19 mouse cellular contexts compared by ENCODE assay signal in the genomic region with DNA sequence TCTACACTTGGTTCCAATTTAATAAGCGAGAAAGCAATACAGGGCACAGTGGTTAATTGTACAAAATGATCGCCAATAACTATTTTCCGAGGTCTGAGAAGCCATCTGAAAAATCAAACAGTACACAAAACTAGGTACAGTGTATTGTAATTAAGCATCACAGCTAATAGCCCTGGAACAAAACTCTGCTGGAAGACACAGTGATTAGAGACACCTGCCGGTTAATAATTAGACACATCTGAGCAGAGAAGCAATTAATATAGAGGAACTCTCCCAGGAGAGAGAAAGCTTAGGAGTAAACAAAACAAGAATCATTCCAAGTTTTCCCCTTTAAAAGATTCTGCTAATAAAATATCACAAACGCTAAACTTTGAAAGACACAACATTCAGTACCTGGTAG.
"Had no signal": no experiment of that assay in that cellular context is flagged by ENCODE, and none has a peak within 500 bp of the region (broad histone marks: within the 10 kb centered on the region; RNA-seq: fewer than 3 reads in every experiment).

No protein-coding gene starts in this region.

- H3K4me1 ChIP-seq: liver, embryonic 12.5 days; liver, embryonic 15.5 days; lung, embryonic 15.5 days; megakaryocyte, embryonic 14.5 days; midbrain, embryonic 10.5 days; neural tube, embryonic 12.5 days; neural tube, embryonic 15.5 days had no signal

- H3K4me2 ChIP-seq: limb, embryonic 13.5 days; liver, embryonic 12.5 days; liver, embryonic 15.5 days; lung, embryonic 15.5 days; midbrain, embryonic 13.5 days; neural tube, embryonic 12.5 days; neural tube, embryonic 15.5 days had no signal

- H3K4me3 ChIP-seq: limb, embryonic 10.5 days; limb, embryonic 13.5 days; liver, embryonic 12.5 days; liver, embryonic 15.5 days; lung, embryonic 15.5 days; megakaryocyte, embryonic 14.5 days; midbrain, embryonic 10.5 days; midbrain, embryonic 13.5 days; neural tube, embryonic 12.5 days; neural tube, embryonic 15.5 days had no signal

- H3K27me3 ChIP-seq: limb, embryonic 13.5 days; liver, embryonic 12.5 days; liver, embryonic 15.5 days; lung, embryonic 15.5 days; megakaryocyte, embryonic 14.5 days; midbrain, embryonic 13.5 days; neural tube, embryonic 12.5 days; neural tube, embryonic 15.5 days had no signal

- ATAC-seq: liver, embryonic 12.5 days; midbrain, embryonic 13.5 days had no signal

- H3K36me3 ChIP-seq: limb, embryonic 10.5 days; limb, embryonic 13.5 days; liver, embryonic 12.5 days; liver, embryonic 15.5 days; lung, embryonic 15.5 days; midbrain, embryonic 10.5 days; midbrain, embryonic 13.5 days; neural tube, embryonic 12.5 days; neural tube, embryonic 15.5 days had no signal

- H3K27ac ChIP-seq: kidney, postnatal 0 days; limb, embryonic 10.5 days; limb, embryonic 13.5 days; liver, embryonic 12.5 days; liver, embryonic 15.5 days; lung, embryonic 15.5 days; midbrain, embryonic 10.5 days; midbrain, embryonic 13.5 days; neural tube, embryonic 12.5 days; neural tube, embryonic 15.5 days had no signal

- DNase-seq: kidney, adult 8-10 months; kidney, postnatal 36 days; liver; lung, adult 18-20 months; lung, postnatal 10 days; lung, postnatal 36 days; thymus, adult 18-20 months; thymus, postnatal 36 days had no signal

- H3K9ac ChIP-seq: limb, embryonic 13.5 days; liver, embryonic 12.5 days; liver, embryonic 15.5 days; lung, embryonic 15.5 days; midbrain, embryonic 13.5 days; neural tube, embryonic 12.5 days; neural tube, embryonic 15.5 days had no signal

- H3K9me3 ChIP-seq: limb, embryonic 10.5 days; limb, embryonic 13.5 days; liver, embryonic 12.5 days; liver, embryonic 15.5 days; lung, embryonic 15.5 days; megakaryocyte, embryonic 14.5 days; midbrain, embryonic 10.5 days; midbrain, embryonic 13.5 days; neural tube, embryonic 12.5 days; neural tube, embryonic 15.5 days had no signal
